Mouse (Mus musculus): ENCODE data around the gene Cul7. TPM values are rescaled to one million over a fixed set of nuclear protein-coding genes. Genes with fewer than 3 reads are reported as not detected.

Gene Cul7
- total RNA-seq, 2 experiments from 2014 or later: 18.9 to 20.2 TPM

DNA sequence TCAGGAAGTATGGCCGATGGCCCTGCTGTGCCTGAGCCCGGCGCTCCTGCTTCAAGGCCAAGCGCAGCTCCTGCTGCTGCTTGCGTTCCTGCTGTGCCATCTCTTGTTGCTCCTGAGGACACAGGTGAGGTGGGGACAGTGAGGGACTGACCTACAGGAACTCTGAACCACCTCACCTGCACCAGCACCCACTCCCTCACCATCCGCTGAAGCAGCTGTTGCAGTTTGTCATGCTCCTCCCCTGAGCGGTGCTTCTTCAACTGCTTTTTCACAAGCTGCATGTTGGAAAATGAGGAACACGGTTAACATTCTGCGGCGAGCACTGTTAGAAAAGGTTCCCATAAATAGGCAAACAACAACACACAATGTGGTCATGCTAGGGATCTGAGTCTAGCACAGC lies 19.8 kb downstream of the Cul7 start:
- DNase-seq (ENCODE audit: low spot score in 2 of 2): no peak

DNA sequence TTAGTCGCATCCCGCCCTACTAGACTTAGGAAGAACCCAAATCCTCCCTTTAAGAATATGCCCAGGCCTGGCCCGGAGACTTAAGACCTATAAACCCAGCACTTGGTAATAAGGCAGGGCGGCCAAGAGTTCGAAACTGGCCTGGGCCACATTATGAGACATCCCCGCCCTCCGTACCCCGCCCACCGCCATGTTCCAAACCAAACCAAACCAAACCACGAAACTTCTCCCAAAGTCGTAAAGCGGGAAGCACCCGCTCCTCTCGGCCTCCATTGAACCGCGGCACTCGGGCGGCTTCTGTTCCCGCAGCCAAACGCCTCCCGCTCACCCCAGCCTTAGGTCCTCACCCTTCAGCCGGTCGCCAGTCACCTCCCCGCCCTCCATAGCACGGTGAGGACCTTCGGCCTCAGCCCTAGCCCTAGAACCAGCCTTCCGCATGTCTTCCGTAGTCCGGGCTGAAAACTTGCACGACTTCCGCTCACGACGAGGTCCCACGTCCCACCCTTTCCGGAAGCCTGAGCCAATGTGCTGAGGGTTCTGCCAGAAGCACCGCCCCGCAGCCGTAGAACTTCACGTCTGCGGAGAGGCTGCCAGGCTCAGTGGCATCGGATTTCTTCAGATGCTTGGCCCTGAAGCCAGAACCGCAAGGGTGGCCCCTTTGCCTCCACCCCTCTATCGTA lies 23.9 kb downstream of the Cul7 start, which contains the start of gene Rrp36:
TSS of gene Rrp36 (minus strand) at position 503 of the 680 bp plus-strand sequence.
- DNase-seq (ENCODE audit: low spot score in 2 of 2): peak; percentile 88 to 91

DNA sequence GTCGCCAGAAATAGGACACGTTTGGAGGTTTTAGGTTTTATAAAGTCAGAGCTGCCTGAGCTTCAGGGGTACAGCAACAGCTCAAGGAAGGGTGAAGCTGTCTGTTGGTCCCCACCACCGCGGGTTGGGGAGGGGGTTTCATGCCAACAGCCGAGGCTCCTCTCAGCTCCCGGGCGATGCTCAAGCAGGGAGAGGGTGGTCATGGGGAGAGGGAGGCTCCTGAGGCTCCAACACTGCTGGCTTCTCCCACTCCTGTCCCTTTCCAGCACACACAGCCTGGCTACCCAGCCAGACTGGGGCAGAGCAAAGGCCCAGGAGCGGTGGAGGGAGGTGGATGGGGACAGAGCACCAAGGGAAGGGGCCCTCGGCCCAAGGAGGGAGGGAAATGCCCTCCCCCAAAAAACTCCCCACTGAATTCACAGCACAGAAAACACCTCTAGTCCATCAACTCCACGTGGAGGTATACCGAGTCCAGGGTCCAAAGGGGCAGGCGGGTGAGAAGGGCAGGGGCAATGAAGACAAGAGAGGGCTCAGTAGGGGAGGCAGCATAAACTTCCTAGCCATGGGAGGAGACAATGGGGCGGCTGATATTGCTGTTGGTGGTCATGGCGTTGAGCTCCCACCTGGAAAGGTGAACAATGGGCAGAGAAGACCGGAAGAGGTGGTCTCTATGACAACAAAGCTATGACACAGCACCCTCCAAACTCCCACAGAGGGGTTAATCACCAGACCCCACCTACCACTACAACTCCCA lies 24.6 kb downstream of the Cul7 start:
- no peak for DNase-seq (ENCODE audit: low spot score in 2 of 2)

DNA sequence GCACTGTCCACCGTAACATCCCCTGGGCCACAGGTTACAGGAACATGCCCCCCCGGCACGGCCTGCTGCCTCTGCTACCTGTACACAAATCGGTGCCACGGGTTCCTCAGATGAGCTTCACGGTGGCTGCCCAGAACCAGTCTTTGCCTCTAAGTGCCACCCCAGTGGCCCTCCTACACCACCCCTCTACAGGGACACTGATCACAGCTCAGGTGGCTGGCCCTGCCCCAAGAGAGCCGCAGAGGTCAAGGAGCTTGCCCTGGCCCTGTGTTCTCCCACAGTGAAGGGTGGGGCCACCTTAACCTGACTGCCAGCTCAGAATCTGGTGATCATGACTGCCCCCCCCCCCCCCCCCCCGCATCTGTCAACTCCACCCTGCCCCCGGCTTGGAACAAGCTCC lies 28.3 kb downstream of the Cul7 start, which contains the start of gene Mea1:
TSS of gene Mea1 (plus strand) at position 378 of the 400 bp plus-strand sequence.
- no peak for DNase-seq (ENCODE audit: low spot score in 2 of 2)

DNA sequence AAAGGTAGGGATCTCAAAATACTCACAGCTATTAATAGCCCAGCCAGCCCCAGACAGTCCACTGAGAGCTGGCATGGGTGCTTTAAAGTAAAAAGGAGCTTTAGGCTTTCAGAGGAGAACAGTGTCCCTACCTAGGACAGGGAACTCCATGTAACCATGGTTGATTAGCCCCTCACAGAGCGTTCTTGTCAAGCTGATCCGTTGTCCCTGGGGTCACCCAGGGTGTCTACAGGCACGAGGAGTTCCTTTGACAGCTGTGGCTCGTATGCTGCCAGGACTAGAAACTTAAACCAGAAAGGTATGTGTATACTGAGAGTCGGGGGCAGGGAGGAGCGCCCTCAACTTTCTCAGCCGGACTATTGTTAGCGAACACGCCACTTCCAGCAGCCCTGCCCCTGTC lies 28.8 kb downstream of the Cul7 start:
- DNase-seq (ENCODE audit: low spot score in 2 of 2): no peak

DNA sequence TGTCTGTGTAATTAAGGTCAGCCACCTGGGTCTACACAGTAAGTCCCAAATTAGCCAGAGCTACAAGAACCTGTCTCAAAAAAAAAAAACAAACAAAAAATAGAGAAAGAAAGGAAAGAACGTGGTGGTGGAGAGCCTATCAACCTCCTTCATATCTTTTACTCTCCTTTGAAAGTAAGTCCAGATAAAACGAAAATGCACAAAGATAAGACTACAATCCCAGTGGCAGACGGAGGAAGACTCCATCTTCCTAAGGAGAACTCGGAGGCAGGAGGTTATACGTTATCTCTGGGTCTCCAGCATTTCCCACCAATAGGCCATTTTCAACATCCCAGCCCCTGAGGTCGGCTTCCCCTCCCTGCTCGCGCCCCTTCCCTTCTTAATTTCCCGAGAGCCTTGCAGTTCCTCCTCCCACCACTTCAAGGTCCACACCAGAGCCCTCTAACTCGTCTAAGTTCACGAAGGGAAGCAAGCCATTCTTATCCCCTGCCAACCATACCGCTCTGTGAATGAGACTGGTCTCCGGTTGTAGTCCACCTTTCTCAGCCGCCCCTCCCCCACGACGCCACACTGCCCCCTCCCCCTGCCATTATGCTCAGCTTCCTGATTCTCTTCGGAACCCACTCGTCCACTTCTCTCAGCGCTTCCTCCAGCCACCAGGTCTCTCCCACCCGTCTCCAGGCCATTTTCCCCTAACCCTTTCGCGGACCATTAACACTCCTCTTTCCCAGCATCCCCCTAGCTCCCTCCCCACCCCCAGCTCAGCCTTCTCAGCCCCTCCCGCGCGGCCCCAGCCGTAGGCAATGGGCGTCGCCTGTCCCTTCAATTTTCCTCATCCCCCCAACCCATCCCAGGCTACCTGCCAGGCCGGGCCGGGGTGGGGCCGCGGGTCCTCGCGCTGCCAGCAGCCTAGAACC lies 30.0 kb downstream of the Cul7 start:
- no peak for DNase-seq (ENCODE audit: low spot score in 2 of 2)

DNA sequence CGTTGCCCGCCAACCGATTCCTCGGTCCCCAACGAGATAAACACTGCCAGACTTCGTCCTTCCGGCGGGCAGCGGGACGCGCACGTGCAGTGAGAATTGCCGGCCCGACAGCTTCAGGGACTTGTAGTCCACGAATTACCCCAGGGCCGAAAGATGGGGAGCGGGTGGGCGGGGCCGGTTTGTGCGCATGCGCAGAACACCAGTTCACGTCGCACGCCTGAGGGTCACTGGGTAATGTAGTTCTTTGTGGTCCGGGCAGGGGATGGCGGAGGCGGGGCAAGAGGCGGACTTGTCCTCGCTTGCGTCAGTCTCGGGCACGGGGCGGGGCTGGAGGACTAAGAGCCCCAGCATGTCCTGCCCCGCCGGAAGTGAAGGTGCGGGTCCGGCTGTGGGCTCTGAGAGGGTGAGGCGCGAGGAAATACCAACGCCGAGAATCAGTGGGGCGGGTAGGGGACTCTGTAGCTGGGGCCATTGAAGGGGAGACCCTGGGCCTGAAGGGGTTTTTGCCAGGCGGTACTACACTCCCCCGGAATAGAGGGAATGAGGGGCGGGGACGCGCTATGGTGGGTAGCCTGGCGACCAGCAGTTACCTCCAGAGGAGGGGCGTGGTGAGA lies 30.7 kb downstream of the Cul7 start, which contains the start of gene Klhdc3:
TSS of gene Klhdc3 (minus strand) at position 155 of the 614 bp plus-strand sequence.
- DNase-seq (ENCODE audit: low spot score in 2 of 2): peak; percentile 95 to 98

DNA sequence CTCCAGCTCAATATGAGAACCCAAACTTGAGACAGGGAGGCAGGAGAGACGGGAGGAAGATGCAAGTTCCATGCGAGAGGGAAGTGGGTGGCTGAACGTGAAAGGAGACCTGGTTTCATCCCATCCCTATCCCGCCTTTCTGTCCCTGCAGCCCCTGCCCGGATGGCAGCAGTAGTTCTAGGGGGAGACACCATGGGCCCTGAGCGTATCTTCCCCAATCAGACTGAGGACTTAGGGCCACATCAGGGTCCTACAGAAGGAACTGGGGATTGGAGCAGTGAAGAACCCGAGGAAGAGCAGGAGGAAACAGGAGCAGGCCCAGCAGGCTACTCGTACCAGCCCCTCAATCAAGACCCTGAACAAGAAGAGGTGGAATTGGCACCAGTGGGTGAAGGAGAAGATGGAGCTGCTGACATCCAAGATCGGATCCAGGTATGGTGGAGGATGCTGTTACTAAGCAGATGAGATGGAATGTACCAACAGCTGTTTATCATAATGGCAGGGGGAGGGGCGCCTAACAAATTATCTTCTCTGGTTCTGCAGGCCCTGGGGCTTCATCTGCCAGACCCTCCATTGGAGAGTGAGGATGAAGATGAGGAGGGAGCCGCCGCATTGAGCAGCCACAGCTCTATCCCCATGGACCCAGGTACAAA lies 31.5 kb downstream of the Cul7 start:
- DNase-seq (ENCODE audit: low spot score in 2 of 2): peak in 1 of 2 experiments; percentile 24

DNA sequence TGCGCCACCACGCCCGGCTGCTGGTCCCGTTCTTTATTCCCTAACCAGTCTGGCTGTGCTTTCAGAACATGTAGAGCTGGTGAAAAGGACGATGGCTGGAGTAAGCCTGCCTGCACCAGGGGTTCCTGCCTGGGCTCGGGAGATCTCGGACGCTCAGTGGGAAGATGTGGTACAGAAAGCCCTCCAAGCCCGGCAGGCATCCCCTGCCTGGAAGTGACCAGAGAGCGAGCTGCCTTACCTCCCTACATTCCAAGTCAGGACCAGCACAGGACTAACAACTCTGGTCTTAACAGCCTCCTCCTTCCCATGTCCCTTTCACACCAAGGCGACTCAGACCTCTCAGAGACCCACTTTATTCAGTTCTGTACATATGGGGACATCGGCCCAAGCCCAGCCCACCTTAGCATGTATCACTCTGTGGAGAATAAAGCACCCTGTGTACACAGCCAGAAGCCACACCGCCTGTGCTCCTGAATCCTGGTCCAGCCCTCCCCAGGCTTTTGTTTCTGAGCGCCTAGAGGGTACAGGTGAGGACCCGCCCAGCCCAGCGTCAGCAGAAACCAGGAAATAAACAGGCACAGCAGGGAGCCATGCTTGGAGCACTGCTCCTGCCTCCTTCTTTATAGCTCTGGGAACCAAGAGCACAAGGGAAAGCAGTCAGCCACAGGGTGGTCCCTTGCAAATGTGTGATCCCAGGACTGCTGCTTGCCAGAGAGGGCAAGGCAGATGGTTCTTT lies 32.7 kb downstream of the Cul7 start:
- DNase-seq (ENCODE audit: low spot score in 2 of 2): no peak

DNA sequence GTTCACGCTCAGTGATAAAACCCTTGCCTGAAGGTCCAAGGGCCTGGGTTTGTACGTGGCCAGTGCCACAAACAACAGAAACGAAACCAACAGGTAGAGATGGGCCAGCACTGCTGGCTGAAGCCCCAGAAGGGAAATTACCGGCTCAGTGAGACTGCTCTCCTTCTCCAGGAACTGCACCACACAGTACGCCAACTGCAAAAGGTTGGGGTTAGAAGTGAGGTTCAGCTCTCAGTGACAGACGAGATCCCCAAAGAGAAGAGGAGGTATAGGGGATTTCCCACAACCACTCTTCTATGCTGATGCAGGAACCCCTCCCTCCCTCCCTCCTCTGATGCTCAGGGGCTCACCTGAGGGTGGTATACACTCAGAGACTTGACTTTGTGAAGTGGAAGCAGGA lies 35.8 kb downstream of the Cul7 start:
- DNase-seq (ENCODE audit: low spot score in 2 of 2): no peak

DNA sequence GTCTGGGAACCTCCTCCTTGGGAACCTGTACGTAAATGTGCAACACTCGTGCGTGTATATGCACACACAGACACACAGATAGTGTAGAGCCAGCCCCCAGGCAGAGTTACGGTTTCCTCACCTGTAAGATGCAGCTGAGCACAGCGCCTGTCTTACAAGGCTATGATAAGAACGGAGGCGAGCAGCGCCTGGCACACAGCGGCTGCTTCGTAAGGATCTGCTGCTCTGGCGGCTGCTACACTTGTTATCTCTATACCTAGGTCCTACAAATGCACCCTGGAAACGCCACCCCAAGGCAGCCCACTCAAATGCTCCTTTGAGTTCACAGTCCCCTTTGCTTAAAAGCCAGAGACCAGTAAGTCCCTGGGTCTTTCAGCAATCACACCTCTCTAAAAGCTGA lies 40.5 kb downstream of the Cul7 start:
- DNase-seq (ENCODE audit: low spot score in 2 of 2): no peak

DNA sequence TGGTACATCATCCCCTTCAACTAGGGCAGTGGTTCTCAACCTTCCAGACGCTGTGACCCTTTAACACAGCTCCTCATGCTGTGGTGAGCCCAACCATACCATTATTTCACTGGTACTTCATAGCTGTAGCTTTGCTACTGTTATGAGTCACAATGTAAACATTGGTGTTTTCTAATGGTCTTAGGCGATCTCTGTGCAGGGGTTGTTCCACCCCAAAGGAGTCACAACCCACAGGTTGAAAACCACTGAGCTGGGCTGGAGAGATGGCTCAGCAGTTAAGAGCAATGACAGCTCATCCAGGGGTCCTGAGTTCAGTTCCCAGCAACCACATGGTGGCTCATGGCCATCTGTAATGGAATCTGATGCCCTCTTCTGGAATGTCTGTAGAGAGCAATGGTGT lies 41.3 kb downstream of the Cul7 start:
- DNase-seq (ENCODE audit: low spot score in 2 of 2): no peak

DNA sequence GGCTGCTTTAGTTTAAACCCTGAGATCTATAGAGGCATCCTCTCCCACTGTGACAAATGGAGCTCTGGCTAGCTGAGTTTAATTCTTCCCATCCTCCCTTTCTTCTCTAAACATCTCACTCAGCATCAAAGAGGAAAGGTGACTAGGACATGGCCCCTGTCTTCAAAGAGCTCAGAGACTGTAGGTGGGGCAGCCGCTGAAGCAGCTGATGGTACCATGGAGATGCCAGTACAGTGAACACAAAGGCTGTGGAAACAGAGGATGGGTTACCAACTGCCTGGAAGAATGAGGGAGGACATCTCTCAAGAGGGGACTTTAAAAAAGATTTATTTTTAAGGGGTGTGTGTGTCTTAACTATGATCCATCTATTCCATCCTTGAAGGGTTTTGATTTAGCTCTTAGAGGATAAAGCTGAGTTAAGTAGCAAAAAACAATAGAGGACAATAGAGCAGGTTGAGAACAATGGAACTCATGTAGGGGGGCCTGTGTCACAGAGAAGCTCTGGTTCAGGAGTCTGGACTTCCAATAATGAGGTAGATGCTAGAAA lies 44.5 kb downstream of the Cul7 start:
- no peak for DNase-seq (ENCODE audit: low spot score in 2 of 2)

DNA sequence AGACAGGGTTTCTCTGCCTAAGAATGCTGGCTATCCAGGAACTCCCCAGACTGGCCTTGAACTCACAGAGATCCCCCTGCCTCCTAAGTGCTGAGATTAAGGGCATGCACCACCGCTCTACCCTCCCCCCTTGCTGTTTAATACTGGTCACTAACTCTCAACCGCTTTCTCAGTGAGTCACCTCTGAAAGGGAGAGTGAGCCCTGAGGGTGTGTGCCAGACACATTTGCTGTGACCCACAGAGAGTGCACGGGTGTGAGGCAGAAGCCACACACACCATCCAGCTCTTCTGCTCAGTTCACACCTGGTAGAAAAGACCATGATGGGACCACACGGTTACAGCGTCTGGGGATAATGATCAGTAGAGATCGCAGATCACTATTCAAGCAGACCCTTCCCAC lies 48.4 kb downstream of the Cul7 start:
- no peak for DNase-seq (ENCODE audit: low spot score in 2 of 2)

DNA sequence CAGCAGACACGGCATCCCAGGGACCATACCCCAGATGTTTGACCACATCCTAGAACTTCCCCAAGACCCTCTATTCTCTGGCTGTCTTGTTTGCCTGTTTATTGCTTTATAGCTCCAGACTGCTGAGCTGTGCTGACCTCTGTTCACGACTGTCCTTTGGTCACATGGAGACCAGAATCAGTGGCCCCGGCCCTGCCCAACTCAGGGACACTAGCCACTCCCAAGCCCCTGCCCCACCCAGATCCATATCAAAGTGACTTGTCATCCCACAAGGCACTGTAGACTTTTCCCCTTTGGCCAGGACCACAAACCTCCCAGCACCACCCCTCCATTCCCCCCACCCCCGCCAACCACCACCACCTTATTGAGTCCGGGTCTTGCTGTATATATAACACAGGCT lies 49.1 kb downstream of the Cul7 start:
- DNase-seq (ENCODE audit: low spot score in 2 of 2): no peak

DNA sequence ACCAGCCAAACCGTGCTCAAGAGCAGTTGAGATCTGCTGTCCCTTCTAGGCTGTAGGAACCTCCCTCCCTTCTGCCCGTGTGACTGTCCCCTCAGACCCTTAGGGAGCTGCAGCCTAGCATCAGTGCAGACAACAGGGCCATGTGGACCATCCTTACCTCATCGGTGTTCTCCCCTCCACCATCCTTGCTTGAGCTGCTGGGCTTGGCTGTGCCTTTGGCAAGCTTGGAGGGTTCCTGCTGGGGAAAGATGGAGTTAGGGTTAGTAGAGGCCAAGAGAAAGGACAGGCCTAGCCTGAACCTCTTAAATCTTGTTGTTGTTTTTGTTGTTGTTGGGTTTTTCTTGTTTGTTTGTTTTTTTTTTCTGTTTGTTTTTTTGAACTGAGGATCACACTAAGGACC lies 49.8 kb downstream of the Cul7 start:
- no peak for DNase-seq (ENCODE audit: low spot score in 2 of 2)

DNA sequence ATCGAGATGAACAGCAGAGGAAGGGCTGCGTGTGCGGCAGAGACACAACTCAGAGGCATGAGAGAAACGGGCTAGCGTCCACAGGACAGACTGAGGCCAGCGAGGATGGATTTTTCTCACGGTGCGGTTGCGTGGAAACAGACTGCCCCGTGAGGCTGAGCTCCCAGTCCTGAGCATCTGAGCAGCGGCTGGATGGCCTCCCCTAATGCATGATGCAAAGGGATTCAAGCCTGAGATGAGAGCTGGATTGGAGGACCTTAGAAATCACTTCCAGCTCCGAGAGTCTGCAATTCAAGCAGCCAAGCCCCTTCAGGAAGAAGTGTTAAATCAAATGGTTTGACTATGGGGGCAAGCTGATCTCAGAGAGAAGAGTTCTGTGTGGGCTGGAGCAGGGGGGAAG lies 51.4 kb downstream of the Cul7 start:
- DNase-seq (ENCODE audit: low spot score in 2 of 2): peak in 1 of 2 experiments; percentile 42

DNA sequence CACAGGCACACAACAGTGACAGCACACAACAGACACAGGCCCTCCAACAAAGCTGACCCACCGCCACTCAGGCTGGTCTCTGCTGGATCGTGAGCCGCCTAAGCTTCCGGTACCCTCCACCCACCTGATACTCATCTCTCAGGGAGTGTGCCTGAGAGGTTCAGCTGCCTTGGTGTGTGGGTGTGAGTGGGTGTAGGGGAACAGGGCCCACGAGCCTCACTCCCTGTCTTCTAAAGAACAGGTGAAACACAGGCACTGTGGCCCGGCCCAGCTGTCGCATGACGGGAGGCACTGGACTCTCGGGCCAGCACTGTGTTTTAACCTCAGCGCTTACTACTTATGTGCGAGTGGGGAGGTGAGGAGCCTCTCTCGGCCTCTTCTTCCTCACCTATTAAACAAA lies 52.0 kb downstream of the Cul7 start:
- DNase-seq (ENCODE audit: low spot score in 2 of 2): peak in 1 of 2 experiments; percentile 23

DNA sequence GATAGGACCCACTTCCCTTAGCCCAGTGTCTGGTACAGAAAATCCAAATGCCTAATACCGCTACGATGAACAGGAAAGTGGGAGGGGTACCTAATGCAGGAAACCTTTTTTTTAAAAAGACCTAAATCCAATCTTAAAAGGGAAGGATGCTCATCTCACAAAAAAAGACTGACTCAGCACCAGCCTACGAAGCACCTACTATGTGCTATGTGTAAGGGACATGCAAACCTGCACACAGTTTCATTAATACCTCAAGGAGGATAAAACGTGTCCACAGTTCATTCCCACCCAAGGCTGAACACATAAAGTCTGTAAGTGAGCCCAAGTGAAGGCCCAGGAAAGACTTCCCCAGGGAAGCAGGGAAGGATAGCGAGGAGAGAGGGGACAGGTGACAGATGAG lies 52.4 kb downstream of the Cul7 start:
- DNase-seq (ENCODE audit: low spot score in 2 of 2): no peak
